Mouse (Mus musculus): ENCODE results near the gene Ripor2. TPM values are rescaled to one million over a fixed set of nuclear protein-coding genes. Genes with fewer than 3 reads are reported as not detected.

Gene Ripor2
- polyA plus RNA-seq, 1 experiment from 2014 or later: 0.72 TPM

DNA sequence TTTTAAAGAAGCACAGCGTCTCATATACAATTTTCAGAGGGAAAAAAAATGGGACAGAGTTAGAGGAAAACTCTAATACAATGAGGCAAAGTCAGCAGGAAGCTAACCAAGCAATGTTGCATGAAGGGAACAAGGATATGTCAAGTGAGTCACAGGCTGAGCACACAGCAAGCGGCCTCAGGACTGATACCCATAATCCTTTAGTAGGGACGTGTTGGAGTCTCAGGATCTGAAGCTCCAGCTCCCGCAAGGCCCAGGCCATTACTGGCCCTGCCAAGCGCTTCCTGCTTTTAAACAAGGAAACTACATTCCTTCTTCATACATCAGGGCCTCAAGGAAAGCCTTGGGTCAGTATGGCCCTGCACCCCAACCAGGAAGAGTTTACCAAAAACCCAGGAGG is 120.1 kb downstream of the Ripor2 start:
- DNase-seq (ENCODE audit: low spot score) (no peak), ATAC-seq (ENCODE audit: insufficient number of reproducible peaks, low FRiP score, low TSS enrichment, low read depth) (no peak)
- H3K36me3 ChIP-seq (ENCODE audit: control insufficient read depth, insufficient read depth, low read length): no peaks in the 10 kb centered on the region
- WGBS: 80% methylated on average over 5 of the region's 5 CpGs
- no peak overlapping the region for H3K4me3 ChIP-seq (ENCODE audit: low read depth, low read length)
- H3K4me1 ChIP-seq (ENCODE audit: control insufficient read depth, insufficient read depth, low read length): no peaks in the 10 kb centered on the region
- H3K4me2 ChIP-seq (ENCODE audit: low read depth, severe bottlenecking): no peak overlapping the region
- no peak overlapping the region for H3K27ac ChIP-seq (replicated peaks; ENCODE audit: low read depth, low read length)
- no peaks in the 10 kb centered on the region for H3K27me3 ChIP-seq (ENCODE audit: control insufficient read depth, insufficient read depth, low read length)
- H3K9ac ChIP-seq (ENCODE audit: low read length): no peak overlapping the region
- no peaks in the 10 kb centered on the region for H3K9me3 ChIP-seq (ENCODE audit: control insufficient read depth, low read length)

GRCm38 (mm10) chr13:24709656-24710396 is 127.8 kb downstream of the Ripor2 start:
- WGBS: 79% methylated on average over 12 of the region's 12 CpGs
- no peak for ATAC-seq (ENCODE audit: insufficient number of reproducible peaks, low FRiP score, low TSS enrichment, low read depth)

GRCm38 (mm10) chr13:24710968-24711367 is 129.0 kb downstream of the Ripor2 start:
- Histone ChIP-seq H3K4me1 (ENCODE audit: control insufficient read depth, insufficient read depth, low read length) (no peaks in the 10 kb centered on the region), H3K27me3 (ENCODE audit: control insufficient read depth, insufficient read depth, low read length) (no peaks in the 10 kb centered on the region), H3K9ac (ENCODE audit: low read length) (no peak overlapping the region), H3K4me3 (ENCODE audit: low read depth, low read length) (no peak overlapping the region), H3K9me3 (ENCODE audit: control insufficient read depth, low read length) (no peaks in the 10 kb centered on the region), H3K27ac (replicated peaks; ENCODE audit: low read depth, low read length) (no peak overlapping the region), H3K36me3 (ENCODE audit: control insufficient read depth, insufficient read depth, low read length) (no peaks in the 10 kb centered on the region), H3K4me2 (ENCODE audit: low read depth, severe bottlenecking) (no peak overlapping the region)
- 62% methylated on average over 7 of the region's 7 CpGs for WGBS
- no peak for ATAC-seq (ENCODE audit: insufficient number of reproducible peaks, low FRiP score, low TSS enrichment, low read depth)
- no peak for DNase-seq (ENCODE audit: low spot score)

More at GRCm38 (mm10) chr13:24709656-24710396, 127.8 kb downstream of the Ripor2 start:
- Histone ChIP-seq H3K4me2 (ENCODE audit: low read depth, severe bottlenecking) (no peak overlapping the region), H3K9ac (ENCODE audit: low read length) (no peak overlapping the region), H3K27me3 (ENCODE audit: control insufficient read depth, insufficient read depth, low read length) (no peaks in the 10 kb centered on the region), H3K9me3 (ENCODE audit: control insufficient read depth, low read length) (no peaks in the 10 kb centered on the region), H3K4me1 (ENCODE audit: control insufficient read depth, insufficient read depth, low read length) (no peaks in the 10 kb centered on the region), H3K4me3 (ENCODE audit: low read depth, low read length) (no peak overlapping the region), H3K27ac (replicated peaks; ENCODE audit: low read depth, low read length) (no peak overlapping the region), H3K36me3 (ENCODE audit: control insufficient read depth, insufficient read depth, low read length) (no peaks in the 10 kb centered on the region)
- no peak for DNase-seq (ENCODE audit: low spot score)

GRCm38 (mm10) chr13:24712581-24713130 is 130.7 kb downstream of the Ripor2 start:
- WGBS: 82% methylated on average over 7 of the region's 7 CpGs
- H3K36me3 ChIP-seq (ENCODE audit: control insufficient read depth, insufficient read depth, low read length): no peaks in the 10 kb centered on the region
- DNase-seq (ENCODE audit: low spot score): no peak
- ATAC-seq (ENCODE audit: insufficient number of reproducible peaks, low FRiP score, low TSS enrichment, low read depth): no peak
- no peaks in the 10 kb centered on the region for H3K27me3 ChIP-seq (ENCODE audit: control insufficient read depth, insufficient read depth, low read length)
- no peak overlapping the region for H3K4me3 ChIP-seq (ENCODE audit: low read depth, low read length)
- no peak overlapping the region for H3K4me2 ChIP-seq (ENCODE audit: low read depth, severe bottlenecking)
- no peaks in the 10 kb centered on the region for H3K4me1 ChIP-seq (ENCODE audit: control insufficient read depth, insufficient read depth, low read length)
- H3K9ac ChIP-seq (ENCODE audit: low read length): no peak overlapping the region
- H3K27ac ChIP-seq (replicated peaks; ENCODE audit: low read depth, low read length): no peak overlapping the region
- no peaks in the 10 kb centered on the region for H3K9me3 ChIP-seq (ENCODE audit: control insufficient read depth, low read length)

DNA sequence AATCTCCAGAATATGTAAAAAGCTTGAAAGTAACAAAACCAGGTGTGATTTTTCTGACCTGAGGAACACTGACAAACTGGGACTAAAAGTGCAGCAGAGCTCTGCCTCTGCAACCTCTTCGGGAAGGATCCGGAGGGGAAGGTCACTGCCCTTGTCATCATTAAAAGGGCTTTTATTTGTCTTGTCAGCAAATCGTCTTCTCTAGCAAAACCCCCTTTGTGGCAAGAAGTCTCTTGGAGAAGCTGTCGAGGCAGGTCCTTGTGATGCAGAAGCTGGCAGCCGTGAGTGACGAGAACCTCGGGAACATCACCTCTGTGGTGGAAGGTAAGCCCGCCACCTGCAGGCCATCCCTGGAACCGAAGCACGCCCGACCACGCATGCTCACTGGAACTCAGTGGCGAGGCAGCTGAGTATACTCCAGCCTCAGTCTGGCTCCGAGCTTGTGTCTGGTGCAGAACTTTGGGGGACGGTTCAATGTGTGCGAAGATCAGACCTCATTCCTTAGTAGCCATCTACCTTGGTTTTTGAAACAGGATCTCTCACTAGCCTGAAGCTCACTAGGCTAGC is 131.5 kb downstream of the Ripor2 start:
- Histone ChIP-seq H3K9ac (ENCODE audit: low read length) (0 out of 2 replicates have a peak overlapping the region, but pooled peaks have one; percentile 40), H3K27me3 (ENCODE audit: control insufficient read depth, insufficient read depth, low read length) (no peaks in the 10 kb centered on the region), H3K9me3 (ENCODE audit: control insufficient read depth, low read length) (no peaks in the 10 kb centered on the region), H3K4me1 (ENCODE audit: control insufficient read depth, insufficient read depth, low read length) (no peaks in the 10 kb centered on the region), H3K4me2 (ENCODE audit: low read depth, severe bottlenecking) (peak overlapping the region; percentile 35; the same call in 1 of the 2 replicates), H3K27ac (replicated peaks; ENCODE audit: low read depth, low read length) (no peak overlapping the region), H3K36me3 (ENCODE audit: control insufficient read depth, insufficient read depth, low read length) (no peaks in the 10 kb centered on the region), H3K4me3 (ENCODE audit: low read depth, low read length) (no peak overlapping the region; the same call in 1 of the 2 replicates)
- 10% methylated on average over 16 of the region's 16 CpGs for WGBS
- DNase-seq (ENCODE audit: low spot score) (peak; percentile 94), ATAC-seq (ENCODE audit: insufficient number of reproducible peaks, low FRiP score, low TSS enrichment, low read depth) (peak; percentile 68; the same call in 1 of the 2 replicates)

- no peaks in the 10 kb centered on the region for H3K4me1 ChIP-seq (ENCODE audit: control insufficient read depth, insufficient read depth, low read length)
- H3K36me3 ChIP-seq (ENCODE audit: control insufficient read depth, insufficient read depth, low read length): no peaks in the 10 kb centered on the region
- no peaks in the 10 kb centered on the region for H3K9me3 ChIP-seq (ENCODE audit: control insufficient read depth, low read length)
- H3K27me3 ChIP-seq (ENCODE audit: control insufficient read depth, insufficient read depth, low read length): no peaks in the 10 kb centered on the region
- no peak overlapping the region for H3K4me3 ChIP-seq (ENCODE audit: low read depth, low read length)
- WGBS: 87% methylated on average over 9 of the region's 9 CpGs
- no peak for DNase-seq (ENCODE audit: low spot score)
- no peak overlapping the region for H3K9ac ChIP-seq (ENCODE audit: low read length)
- H3K4me2 ChIP-seq (ENCODE audit: low read depth, severe bottlenecking): no peak overlapping the region
- ATAC-seq (ENCODE audit: insufficient number of reproducible peaks, low FRiP score, low TSS enrichment, low read depth): no peak
- no peak overlapping the region for H3K27ac ChIP-seq (replicated peaks; ENCODE audit: low read depth, low read length)
These were observed 132.4 kb downstream of the Ripor2 start for GRCm38 (mm10) chr13:24714360-24714885.

- Histone ChIP-seq H3K4me2 (ENCODE audit: low read depth, severe bottlenecking) (no peak overlapping the region), H3K4me3 (ENCODE audit: low read depth, low read length) (no peak overlapping the region), H3K9me3 (ENCODE audit: control insufficient read depth, low read length) (no peaks in the 10 kb centered on the region), H3K4me1 (ENCODE audit: control insufficient read depth, insufficient read depth, low read length) (no peaks in the 10 kb centered on the region), H3K27me3 (ENCODE audit: control insufficient read depth, insufficient read depth, low read length) (no peaks in the 10 kb centered on the region), H3K36me3 (ENCODE audit: control insufficient read depth, insufficient read depth, low read length) (no peaks in the 10 kb centered on the region), H3K9ac (ENCODE audit: low read length) (no peak overlapping the region), H3K27ac (replicated peaks; ENCODE audit: low read depth, low read length) (no peak overlapping the region)
- ATAC-seq (ENCODE audit: insufficient number of reproducible peaks, low FRiP score, low TSS enrichment, low read depth) (no peak), DNase-seq (ENCODE audit: low spot score) (no peak)
- WGBS: 78% methylated on average over 5 of the region's 5 CpGs
These were observed 133.6 kb downstream of the Ripor2 start for GRCm38 (mm10) chr13:24715601-24716000.

DNA sequence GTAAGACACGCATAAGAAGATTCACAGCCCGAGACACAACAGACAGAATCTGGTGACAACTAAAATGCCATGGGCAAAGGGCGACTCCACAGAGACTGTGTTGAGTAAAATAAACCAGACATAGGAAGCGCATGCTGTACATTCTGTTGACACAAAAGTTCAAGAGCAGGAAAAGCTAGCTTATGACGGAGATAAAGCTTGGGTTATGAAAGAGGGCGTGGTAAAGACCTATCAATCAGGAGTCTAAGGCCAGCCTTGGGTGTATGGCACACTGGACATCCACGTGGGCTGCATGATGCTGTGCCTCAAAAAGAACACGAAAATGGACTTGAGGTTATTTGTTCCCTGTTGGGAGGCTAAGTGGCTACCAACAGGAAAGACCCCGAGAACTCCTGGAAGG is 134.5 kb downstream of the Ripor2 start:
- 89% methylated on average over 9 of the region's 9 CpGs for WGBS
- Histone ChIP-seq H3K9me3 (ENCODE audit: control insufficient read depth, low read length) (no peaks in the 10 kb centered on the region), H3K4me1 (ENCODE audit: control insufficient read depth, insufficient read depth, low read length) (no peaks in the 10 kb centered on the region), H3K36me3 (ENCODE audit: control insufficient read depth, insufficient read depth, low read length) (no peaks in the 10 kb centered on the region), H3K4me2 (ENCODE audit: low read depth, severe bottlenecking) (no peak overlapping the region), H3K4me3 (ENCODE audit: low read depth, low read length) (no peak overlapping the region), H3K27me3 (ENCODE audit: control insufficient read depth, insufficient read depth, low read length) (no peaks in the 10 kb centered on the region), H3K9ac (ENCODE audit: low read length) (no peak overlapping the region), H3K27ac (replicated peaks; ENCODE audit: low read depth, low read length) (no peak overlapping the region)
- ATAC-seq (ENCODE audit: insufficient number of reproducible peaks, low FRiP score, low TSS enrichment, low read depth) (no peak), DNase-seq (ENCODE audit: low spot score) (no peak)

Measured in limb, embryonic 11.5 days (tissue).